Mouse (Mus musculus) erythroblast, embryonic 14.5 days (primary cell): ENCODE measurements around the gene Duxbl3.

Source experiments
- GATA1 ChIP-seq: IDR thresholded peaks from 2 replicates; pipeline ENCODE4 v1.6.1; 2012; ENCODE audit warnings: low read length, inconsistent platforms, mixed read lengths
- TAL1 ChIP-seq: IDR thresholded peaks from 3 replicates; pipeline ENCODE4 v1.6.1; 2012; ENCODE audit warnings: low read length, inconsistent platforms, mixed read lengths

DNA sequence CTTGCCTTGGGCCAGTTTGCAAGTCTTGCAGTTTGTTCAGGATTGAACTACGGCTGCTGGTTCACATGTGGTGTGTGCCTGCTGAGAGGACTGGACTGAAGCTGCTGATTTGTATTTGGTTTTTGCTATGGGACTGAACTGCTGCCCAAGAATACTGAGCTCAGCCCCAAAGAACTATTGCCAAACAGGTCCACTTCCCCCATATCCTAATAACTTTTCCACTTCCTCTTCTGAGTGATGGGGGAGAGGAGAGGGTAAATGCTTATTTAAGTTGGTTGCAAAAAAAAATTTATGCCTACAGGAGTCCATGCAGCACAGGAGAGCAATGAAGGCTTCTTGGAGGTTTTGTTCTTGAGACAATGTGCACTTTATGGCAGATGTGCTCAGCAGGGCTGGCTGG, 51.7 kb downstream of the Duxbl3 start:
- TF ChIP-seq TAL1 (no peak), GATA1 (no peak)
